Mouse (Mus musculus) testis, adult 2 months (tissue): Measurements from ENCODE around the gene AU018091. TPM values are rescaled to one million over a fixed set of nuclear protein-coding genes. Genes with fewer than 3 reads are reported as not detected.
"Not testable (repeated sequence)": the region's sequence is repeated elsewhere in the genome, so short reads cannot be mapped to it uniquely, and the experiment has no call there.

ENCODE experiments used
- H3K27ac ChIP-seq: fragments of 200-500 bp; 2 replicates; pipeline ENCODE4 v1.5.1; 2012; ENCODE audit warnings: low read depth, low read length; ENCODE audit not compliant: control insufficient read depth, insufficient read depth
- H3K27me3 ChIP-seq: fragments of 200-500 bp; 2 replicates; pipeline ENCODE4 v1.6.1; 2012; ENCODE audit warnings: mild to moderate bottlenecking, low read length, moderate library complexity; ENCODE audit not compliant: control insufficient read depth, insufficient read depth
- H3K36me3 ChIP-seq: fragments of 200-500 bp; 2 replicates; pipeline ENCODE4 v1.6.1; 2012; ENCODE audit warnings: mild to moderate bottlenecking, low read length; ENCODE audit not compliant: control insufficient read depth, insufficient read depth
- H3K4me1 ChIP-seq: fragments of 200-500 bp; 2 replicates; pipeline ENCODE4 v1.6.1; 2012; ENCODE audit warnings: low read length; ENCODE audit not compliant: control insufficient read depth, insufficient read depth
- H3K4me3 ChIP-seq: fragments of 200-500 bp; 2 replicates; pipeline ENCODE4 v1.5.1; 2012; ENCODE audit warnings: low read depth, mild to moderate bottlenecking, low read length, moderate library complexity, mixed read lengths; ENCODE audit not compliant: control insufficient read depth
- CTCF ChIP-seq: fragments of 200-500 bp; IDR thresholded peaks from 2 replicates; pipeline ENCODE4 v1.5.1; 2012; ENCODE audit warnings: low read depth, mild to moderate bottlenecking, inconsistent platforms, low read length, moderate library complexity; ENCODE audit not compliant: control insufficient read depth, insufficient read depth, insufficient replicate concordance
- POLR2A ChIP-seq: fragments of 200-500 bp; IDR thresholded peaks from 2 replicates; pipeline ENCODE4 v1.6.1; 2012; ENCODE audit warnings: low read depth, mild to moderate bottlenecking, inconsistent platforms, low read length, moderate library complexity; ENCODE audit not compliant: control insufficient read depth
- polyA plus RNA-seq: library from polyadenylated mRNA; depleted of rRNA; stranded (reverse); fragments of >200 nt; gene quantifications from 2 replicates; pipeline ENCODE4 v1.2.3, GENCODE M21; 2012; rRNA removed

AU018091 gene
- polyA plus RNA-seq, 1 experiment, result 3.2 TPM

GRCm38 (mm10) chr7:3134654-3135053, 34.3 kb downstream of the AU018091 start:
- Histone ChIP-seq H3K27ac (no peak overlapping the region), H3K36me3 (no peaks in the 10 kb centered on the region), H3K27me3 (no peaks in the 10 kb centered on the region), H3K4me1 (no peaks in the 10 kb centered on the region), H3K4me3 (no peak overlapping the region)
- no peak for TF ChIP-seq POLR2A
- no peak for TF ChIP-seq CTCF

DNA sequence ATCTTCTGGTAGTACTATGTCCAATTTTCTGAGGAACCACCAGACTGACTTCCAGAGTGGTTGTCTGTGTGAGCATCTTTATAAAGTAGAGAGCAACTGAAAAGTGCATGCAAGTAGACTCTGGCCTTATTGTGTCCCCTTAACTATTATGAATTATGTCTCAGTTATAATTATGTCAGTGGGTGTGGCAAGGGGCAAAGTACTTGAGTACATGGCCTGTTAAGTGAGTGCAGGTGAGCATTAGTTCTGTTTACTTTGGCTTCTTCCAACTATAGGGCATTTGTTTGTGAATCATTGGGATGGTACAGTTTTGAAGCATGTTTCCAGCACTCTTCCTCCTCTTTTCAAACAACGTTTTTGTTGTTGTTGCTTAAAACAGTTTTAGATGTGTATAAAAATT, 38.7 kb downstream of the AU018091 start:
- H3K36me3 ChIP-seq, result no peaks in the 10 kb centered on the region
- no peak overlapping the region for H3K27ac ChIP-seq
- TF ChIP-seq POLR2A (no peak), CTCF (no peak)
- H3K4me1 ChIP-seq, result no peaks in the 10 kb centered on the region; the same call in 1 of the 2 replicates
- H3K4me3 ChIP-seq, result no peak overlapping the region
- no peaks in the 10 kb centered on the region for H3K27me3 ChIP-seq

DNA sequence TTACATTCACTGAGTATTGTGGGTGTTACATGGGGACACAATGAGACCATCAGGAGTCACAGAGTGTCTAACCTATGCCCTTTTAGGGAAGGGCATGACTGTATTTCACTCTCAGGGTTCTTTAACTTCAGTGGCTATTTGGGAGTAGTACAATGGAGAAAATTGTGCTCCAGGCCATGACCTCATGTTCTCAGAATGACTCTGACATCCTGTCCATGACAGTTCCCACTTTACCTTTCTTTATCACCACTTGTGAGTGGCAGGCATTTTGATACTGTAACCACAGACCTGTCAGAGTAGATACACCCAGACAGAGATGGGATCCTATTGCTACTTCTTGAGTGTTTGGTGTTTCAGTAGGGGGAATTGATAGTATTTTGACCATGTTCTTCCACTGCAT, 40.4 kb downstream of the AU018091 start:
- H3K27ac ChIP-seq, H3K36me3 ChIP-seq, H3K27me3 ChIP-seq, H3K4me1 ChIP-seq: not testable (repeated sequence)
- peak overlapping the region; percentile 40; the same call in 1 of the 2 replicates for H3K4me3 ChIP-seq

DNA sequence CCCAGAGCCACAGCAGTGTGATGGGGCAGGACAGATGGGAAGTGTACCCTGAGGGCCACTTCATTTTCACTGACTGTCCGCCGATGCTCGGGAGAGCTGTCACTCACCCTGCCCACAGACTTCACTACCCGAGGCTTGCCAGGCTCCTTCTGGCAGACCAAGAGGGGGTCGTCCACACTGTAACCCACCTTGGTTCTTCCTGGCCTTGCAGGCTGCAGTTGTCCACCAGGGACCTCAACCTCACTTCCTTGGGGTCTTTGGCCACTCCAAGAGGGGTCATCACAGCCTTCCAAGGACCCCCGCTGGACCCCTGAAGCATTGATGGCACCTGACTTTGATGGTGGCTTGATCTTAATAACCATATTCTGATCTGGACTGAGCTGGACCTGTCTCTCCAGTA, 57.8 kb downstream of the AU018091 start:
- not testable (repeated sequence) for H3K36me3 ChIP-seq, H3K4me1 ChIP-seq, H3K27ac ChIP-seq, H3K4me3 ChIP-seq, H3K27me3 ChIP-seq

DNA sequence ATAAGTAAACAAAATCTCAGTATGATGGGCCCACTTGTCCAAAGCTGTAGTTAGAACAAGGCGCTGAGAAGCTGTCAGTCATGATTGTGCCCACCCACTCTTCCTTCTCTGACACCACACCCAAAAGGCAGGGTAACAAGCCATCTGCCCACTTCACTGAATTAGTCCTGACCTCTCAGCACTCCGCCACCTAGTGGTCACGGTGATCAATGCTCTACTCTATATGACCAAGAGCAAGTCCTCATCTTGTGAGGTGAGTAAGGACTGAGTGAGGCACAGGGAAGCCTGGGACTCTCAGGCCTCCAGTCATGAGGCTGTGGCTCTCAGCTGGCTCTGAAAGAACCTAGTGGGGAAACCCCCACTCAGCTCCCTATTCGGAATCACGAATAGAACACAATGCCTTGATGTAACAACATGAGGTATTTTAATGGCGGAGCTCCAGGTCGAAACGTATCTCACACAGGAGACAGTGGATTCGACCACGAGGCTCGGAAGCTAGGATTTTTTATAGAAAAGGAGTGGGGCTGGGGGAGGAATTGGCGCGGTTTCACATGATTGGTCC, 62.4 kb downstream of the AU018091 start:
- H3K4me1 ChIP-seq, H3K27ac ChIP-seq, H3K4me3 ChIP-seq, H3K27me3 ChIP-seq, H3K36me3 ChIP-seq: not testable (repeated sequence)
- peak; percentile 17; the same call in 1 of the 2 replicates for TF ChIP-seq CTCF

Other genes with a start within 250 kb of the AU018091 start
- 0.02 and 0.04 TPM in 2 replicates for gene Nlrp12, start 80.5 kb upstream of the AU018091 start, polyA plus RNA-seq
- 20.4 and 21.6 TPM in 2 replicates for gene Myadm, start 119.9 kb upstream of the AU018091 start, polyA plus RNA-seq
- 0.68 and 1.1 TPM in 2 replicates for gene Prkcg, start 120.0 kb upstream of the AU018091 start, polyA plus RNA-seq
- gene Cacng7, start 163.8 kb upstream of the AU018091 start, polyA plus RNA-seq, result 1.9 and 2.1 TPM in 2 replicates
- 10.9 and 13.1 TPM in 2 replicates for gene Cacng8, start 221.5 kb upstream of the AU018091 start, polyA plus RNA-seq